Mouse (Mus musculus) frontal cortex, postnatal 36 days (tissue): Measurements from ENCODE around the gene Mbd6.

ENCODE experiments used
- DNase-seq, 2 experiments: peaks; one replicate each; pipeline ENCODE4 v3.0.0; 2022; ENCODE audit warnings: low spot score in 2 of 2

Gene Mbd6

DNA sequence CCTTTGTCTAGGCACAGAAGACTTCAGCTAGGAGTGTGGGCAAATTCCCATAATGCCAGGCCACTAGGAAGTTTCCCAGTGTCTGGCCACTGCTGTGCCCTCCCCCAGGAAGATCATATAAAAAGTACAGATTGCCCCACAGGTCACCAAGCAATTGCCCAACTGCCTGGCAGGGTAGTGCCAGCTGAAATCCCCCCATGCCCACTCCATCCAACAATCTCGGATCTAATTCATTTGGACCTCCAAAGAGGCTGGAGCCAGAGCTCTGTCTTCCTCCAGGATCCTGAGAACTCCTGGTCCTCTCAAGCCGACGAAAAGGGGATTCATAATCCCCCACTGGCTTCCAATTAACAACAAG is 903 bp downstream of the Mbd6 start:
- no peak for DNase-seq

DNA sequence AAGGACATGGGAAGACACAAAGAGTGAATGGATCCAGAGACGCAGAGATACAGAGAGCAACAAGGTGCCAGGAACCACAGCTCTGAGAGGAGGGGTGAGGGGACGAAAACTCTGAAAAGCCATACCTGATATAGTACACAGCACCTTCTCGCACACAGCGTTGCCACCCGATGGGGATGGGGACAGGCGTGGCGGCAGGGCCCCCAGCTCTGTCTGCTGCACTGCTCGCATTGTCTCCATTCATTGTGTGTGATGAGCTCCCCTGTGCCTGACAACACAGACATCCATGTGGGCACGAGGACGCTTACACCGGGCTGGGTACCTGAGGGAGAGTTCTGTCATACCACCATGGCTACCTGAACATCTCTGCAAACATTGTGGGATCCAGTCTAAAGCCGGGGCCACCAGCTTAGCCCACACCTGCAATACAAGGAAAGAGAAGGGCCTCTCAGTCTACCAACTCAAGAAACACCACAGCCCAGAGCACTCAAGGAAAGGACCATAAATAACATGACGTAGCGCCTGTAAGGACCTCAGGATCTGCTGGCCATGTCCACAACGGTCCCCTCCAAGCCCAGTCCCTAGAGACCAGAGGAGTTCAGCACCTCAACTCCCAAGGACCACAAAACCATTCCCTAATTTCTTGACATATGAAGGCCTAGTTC is 1.4 kb downstream of the Mbd6 start:
- no peak for DNase-seq

DNA sequence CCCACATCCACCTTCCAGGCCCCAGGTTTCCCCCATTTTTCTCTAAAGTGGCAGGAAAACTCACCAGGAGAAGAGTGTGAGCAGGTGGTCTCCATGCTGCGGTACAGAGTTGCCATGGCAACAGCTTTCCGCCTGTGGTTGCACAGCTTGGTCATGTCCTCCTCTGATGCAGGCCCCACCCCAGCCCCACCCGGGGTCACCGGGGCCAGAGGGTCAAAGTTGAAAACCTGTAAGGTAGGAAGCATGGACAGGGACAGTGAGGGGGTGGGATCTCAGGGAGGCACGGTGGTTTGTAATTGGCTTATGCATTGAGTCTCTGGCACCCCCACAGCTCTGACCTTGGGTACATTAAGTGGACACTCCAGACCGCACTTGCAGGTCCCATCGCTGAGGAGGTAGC is 2.1 kb downstream of the Mbd6 start:
- DNase-seq: no peak

- DNase-seq: no peak
Observed at GRCm38 (mm10) chr10:127286194-127286593, 2.6 kb downstream of the Mbd6 start.

GRCm38 (mm10) chr10:127285644-127286043 is 3.2 kb downstream of the Mbd6 start:
- DNase-seq: no peak

DNA sequence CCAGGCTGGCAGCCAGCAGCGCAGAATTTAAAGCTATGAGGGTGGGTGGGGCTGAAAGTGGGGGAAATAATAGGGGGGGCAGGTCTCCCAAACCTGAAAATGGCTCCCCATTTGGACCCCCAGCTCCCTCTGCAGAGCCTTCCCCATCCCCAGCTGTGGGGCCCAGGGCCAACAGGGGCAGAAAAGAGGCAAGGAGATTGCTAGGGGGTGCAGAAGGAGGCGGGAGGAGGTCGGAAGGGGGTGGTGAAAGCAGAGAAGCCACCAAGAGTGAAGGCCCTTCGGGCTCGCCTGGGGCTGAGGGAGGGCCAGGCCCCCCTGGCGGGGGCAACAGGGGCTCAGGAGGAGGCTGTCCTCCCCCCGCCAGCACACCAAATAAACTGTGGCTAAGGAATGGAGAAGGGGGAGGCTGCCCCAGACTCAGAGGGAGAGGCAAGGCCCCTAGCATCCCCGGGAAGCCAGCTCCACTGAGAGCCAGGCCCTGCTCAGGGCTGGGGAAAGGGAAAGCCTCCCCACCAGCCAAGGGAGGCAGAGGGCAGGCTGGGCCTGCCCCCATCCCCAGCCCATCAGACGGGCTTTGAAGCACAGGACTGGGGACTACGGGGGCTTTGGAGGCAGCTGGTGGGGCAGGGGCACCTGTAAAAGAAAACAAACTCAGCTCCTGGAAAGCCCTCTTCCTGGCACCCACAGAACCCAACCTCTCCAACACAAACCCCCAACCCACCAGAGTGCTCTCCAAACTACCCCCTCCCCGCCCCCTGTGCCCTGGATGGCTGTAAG is 3.9 kb downstream of the Mbd6 start:
- no peak for DNase-seq

- DNase-seq: no peak
Observed at GRCm38 (mm10) chr10:127284105-127284622, 4.7 kb downstream of the Mbd6 start.

- DNase-seq: no peak
Observed at GRCm38 (mm10) chr10:127282620-127283215, 6.1 kb downstream of the Mbd6 start.

DNA sequence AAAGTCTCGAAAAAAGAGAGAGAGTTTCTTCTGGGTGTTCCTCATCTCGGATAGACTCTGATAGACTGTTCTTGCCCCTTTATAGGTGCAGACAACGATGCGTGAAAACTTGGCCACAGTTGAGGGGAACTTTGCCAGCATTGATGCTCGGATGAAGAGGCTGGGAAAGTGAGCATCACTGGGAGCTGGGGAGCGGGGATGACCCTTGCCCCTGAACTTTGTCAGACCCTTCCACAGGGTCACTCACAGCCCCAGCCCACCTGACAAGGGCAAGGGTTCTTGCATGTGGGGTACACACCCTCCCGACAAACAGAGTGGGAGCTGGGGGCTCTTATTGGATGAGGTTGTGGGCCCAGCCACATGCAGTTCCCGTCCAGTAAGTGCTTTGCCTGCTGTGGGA is 7.5 kb downstream of the Mbd6 start:
- no peak for DNase-seq

DNA sequence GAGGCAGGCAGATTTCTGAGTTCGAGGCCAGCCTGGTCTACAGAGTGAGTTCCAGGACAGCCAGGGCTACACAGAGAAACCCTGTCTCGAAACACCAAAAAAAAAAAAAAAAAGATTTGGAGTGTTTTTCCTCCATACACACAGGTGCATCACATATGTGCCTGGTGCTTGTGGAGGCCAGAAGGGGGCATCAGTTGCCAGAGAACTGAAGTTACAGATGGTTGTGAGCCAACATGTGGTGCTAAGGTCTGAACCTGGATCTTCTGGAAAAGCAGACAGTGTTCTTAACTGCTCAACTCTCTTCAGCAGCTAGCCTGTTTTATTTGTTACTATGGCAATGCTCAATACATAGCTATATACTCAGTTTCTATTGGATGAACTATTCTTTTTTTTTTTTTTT is 9.1 kb downstream of the Mbd6 start:
- no peak for DNase-seq

GRCm38 (mm10) chr10:127274261-127275022 is 14.4 kb downstream of the Mbd6 start:
- no peak for DNase-seq

- DNase-seq: no peak
Observed at GRCm38 (mm10) chr10:127272371-127272770, 16.4 kb downstream of the Mbd6 start.

GRCm38 (mm10) chr10:127269884-127270283 is 18.9 kb downstream of the Mbd6 start:
- DNase-seq: no peak

GRCm38 (mm10) chr10:127269036-127269435 is 19.8 kb downstream of the Mbd6 start:
- no peak for DNase-seq

DNA sequence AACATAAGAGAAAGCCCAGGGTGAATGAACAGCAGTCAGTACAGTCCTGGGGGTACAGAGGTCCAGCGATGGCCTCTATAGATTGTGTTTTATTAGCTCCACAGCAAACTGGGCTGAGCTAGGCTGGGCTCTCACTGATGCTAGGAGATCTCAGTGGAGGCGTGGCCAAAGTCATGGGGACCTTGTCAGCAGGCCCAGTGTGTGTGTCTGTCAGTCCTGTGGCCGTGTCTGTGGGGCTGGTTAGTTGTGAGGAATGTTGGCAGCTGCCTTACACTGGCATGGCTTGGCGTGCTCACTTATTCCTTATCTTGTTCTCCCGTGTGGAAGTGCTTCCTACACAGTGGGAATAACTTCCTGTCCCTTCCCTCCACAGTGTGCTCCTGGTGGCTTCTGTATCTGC is 20.4 kb downstream of the Mbd6 start:
- DNase-seq: no peak

DNA sequence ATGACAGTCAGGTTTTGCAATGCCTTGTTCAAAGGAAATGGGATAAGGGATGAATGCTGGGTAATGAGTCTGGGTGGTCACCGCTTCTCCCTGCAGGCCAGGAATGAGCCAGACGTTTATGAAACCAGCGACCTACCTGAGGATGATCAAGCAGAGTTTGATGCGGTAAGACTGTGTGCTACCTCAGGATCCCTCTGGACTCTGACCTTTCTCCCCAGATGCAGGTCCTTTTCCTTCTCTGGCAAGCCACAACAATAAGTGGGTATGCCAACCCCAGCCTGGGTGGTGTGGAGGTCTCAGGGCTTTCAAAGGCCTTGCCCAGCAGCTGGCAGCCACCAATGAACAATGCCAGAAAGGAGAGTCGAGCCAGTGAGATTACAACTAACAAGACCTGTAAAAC is 21.5 kb downstream of the Mbd6 start:
- DNase-seq: no peak

DNA sequence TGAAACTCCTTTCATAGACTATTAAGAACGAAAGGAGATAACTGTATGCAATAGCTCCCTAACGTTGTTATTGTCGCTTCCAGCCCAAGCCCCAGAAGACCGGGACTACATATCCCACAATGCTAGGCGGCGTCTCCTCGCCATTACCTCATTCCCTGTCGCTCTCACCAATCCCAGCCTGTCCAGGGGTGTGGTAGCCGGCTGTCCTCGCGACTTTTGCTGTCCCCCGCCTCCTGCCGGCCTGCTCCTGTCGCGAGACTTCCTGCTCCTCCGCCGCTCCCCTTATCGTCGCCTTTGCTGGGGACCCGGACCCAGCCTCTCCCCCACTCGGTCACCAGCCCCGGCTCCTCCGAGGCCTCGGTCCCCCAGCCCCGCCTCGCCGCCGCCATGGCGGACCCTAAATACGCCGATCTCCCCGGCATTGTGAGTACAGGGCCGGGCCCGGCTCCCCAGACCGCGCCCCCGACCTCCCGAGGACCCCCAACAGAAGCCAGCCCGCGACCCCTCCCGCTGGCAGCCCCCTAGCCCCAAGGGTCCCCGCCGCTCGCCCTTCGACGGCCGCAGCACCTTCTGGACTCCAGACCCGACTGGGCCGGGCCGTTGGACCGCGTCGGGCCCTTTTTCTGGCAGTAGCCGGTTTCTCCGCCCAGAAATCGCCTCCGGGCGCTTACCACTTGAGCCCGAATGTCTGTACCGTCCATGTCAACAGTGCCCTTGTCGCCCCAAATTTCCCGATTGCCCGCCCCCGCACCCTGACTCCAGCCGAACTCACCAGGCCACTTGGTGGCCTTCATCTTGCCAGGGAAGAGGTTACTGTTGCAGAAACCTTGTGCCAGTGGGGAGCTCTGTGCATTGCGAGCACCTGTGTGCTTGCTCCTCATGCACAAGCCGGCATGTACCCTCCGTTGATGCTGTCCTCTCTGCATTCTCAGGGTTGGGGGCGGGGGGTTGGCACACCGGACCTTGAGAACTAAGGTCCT is 22.4 kb downstream of the Mbd6 start, which contains the start of gene Dctn2:
Dctn2 (plus strand) TSS at position 257 of the 980 bp plus-strand sequence.
- DNase-seq: peak; percentile 94 to 96

GRCm38 (mm10) chr10:127265727-127266111 is 23.1 kb downstream of the Mbd6 start:
- no peak for DNase-seq

DNA sequence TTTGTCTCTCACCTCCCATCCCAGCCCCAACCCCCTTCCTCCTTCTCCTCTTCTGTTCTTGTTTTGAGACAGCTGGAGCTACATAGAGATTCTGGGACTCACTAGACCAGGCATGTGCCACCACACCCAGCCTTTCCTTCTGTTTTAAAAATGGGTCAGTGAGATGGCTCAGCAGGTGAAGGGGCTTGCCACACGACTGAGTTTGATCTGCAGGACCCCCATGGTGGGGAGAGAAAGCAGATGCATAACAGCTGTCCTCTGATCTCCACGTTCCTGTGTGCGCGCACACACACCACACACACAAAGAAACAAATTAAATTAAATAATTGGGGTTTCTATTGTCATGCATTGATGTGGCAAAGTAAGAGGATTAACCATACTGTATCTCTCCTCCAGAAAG is 23.8 kb downstream of the Mbd6 start:
- DNase-seq: no peak

- no peak for DNase-seq
Observed at GRCm38 (mm10) chr10:127264336-127264735, 24.5 kb downstream of the Mbd6 start.

- no peak for DNase-seq
Observed at GRCm38 (mm10) chr10:127263631-127264030, 25.2 kb downstream of the Mbd6 start.
